In the genomic region with DNA sequence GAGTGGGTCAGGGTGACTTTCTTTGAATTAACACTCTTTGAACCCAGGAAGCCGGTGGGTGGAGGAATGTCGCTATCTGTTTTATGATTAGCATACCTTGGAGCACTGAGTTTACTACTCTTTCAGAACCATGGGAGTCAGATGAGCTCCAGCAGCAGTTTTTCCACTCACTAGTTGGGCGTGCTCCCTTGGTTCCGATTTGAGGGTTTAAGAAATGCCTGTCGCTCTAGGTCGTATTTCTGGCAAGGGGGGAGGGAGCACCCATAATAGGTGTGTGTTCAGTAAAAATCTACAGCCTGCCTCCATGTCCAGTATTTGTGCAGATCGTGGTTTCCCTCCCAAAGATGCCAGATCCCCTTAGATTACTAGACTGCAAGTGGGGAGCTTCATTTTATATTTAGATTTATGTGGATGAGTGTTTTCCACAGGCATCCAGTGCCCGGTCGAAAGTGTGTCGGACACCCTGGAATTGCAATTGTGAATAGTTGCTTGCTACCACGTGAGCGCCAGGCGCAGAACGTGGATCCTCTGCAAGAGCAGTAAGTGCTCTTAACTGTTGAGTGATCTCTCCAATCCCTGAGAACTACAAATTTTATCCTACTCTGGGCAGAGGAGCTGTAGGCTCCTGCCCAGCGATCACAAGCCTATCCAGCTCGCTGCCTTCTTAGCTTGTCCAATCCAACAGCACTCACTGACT, we compare ENCODE assay signal across 8 mouse cellular contexts. TPM values are rescaled to one million over a fixed set of nuclear protein-coding genes. Genes with fewer than 3 reads are reported as not detected.
DNase-seq lines count a peak whose midpoint lies in the region; ATAC-seq and TF ChIP-seq lines count a peak whose summit lies in the region.

No protein-coding gene starts in this region.

- no peaks in the 10 kb centered on the region for H3K9me3 ChIP-seq in forebrain, embryonic 13.5 days (replicated peaks)
- no peaks in the 10 kb centered on the region for H3K9me3 ChIP-seq in limb, embryonic 12.5 days

- peak overlapping the region; percentile 79 for H3K4me2 ChIP-seq in forebrain, embryonic 13.5 days
- peak overlapping the region; percentile 87 for H3K4me2 ChIP-seq in limb, embryonic 12.5 days

- 33% methylated on average over 16 of the region's 16 CpGs for whole genome bisulfite sequencing in spleen, adult 2 months
- WGBS in forebrain, embryonic 13.5 days = 12% methylated on average over 16 of the region's 16 CpGs
- WGBS in limb, embryonic 12.5 days = 9% methylated on average over 16 of the region's 16 CpGs
- WGBS in small intestine, adult 2 months = 12% methylated on average over 16 of the region's 16 CpGs

- TF ChIP-seq POLR2A in spleen, adult 2 months (IDR thresholded peaks at IDR 0.05; ENCODE audit: low read depth, low read length) = no peak
- no peak for TF ChIP-seq POLR2A in small intestine, adult 2 months (IDR thresholded peaks at IDR 0.05; ENCODE audit: low read depth, low read length)

- peak overlapping the region; percentile 76 for H3K4me3 ChIP-seq in spleen, adult 2 months (ENCODE audit: extremely low read depth, insufficient read depth, insufficient read length)
- peak overlapping the region; percentile 86 for H3K4me3 ChIP-seq in forebrain, embryonic 13.5 days
- H3K4me3 ChIP-seq in limb, embryonic 12.5 days (replicated peaks) = peak overlapping the region; percentile 93
- peak overlapping the region; percentile 83 for H3K4me3 ChIP-seq in small intestine, adult 2 months (ENCODE audit: low read depth, low read length)

- 0 out of 2 replicates have a peak overlapping the region, but pooled peaks have one; percentile 3 for H3K27ac ChIP-seq in spleen, adult 2 months (ENCODE audit: insufficient read depth, low read length)
- no peak overlapping the region for H3K27ac ChIP-seq in forebrain, embryonic 13.5 days
- H3K27ac ChIP-seq in limb, embryonic 12.5 days = no peak overlapping the region
- 0 out of 2 replicates have a peak overlapping the region, but pooled peaks have one; percentile 7 for H3K27ac ChIP-seq in small intestine, adult 2 months (ENCODE audit: insufficient read depth, low read depth, low read length)

- ATAC-seq in forebrain, embryonic 13.5 days = no peak
- no peak for ATAC-seq in limb, embryonic 12.5 days (ENCODE audit: insufficient number of reproducible peaks, insufficient read depth, low FRiP score, low TSS enrichment, low read depth)
- ATAC-seq in activated CD4-positive, CD25-positive, alpha-beta regulatory T cell, adult 4 months = no peak

- TF ChIP-seq CTCF in spleen, adult 2 months (IDR thresholded peaks at IDR 0.05; ENCODE audit: extremely low read depth, insufficient read depth, insufficient read length, insufficient replicate concordance) = no peak
- no peak for TF ChIP-seq CTCF in small intestine, adult 2 months (IDR thresholded peaks at IDR 0.05; ENCODE audit: extremely low read depth, insufficient read length, insufficient replicate concordance, low read depth, low read length)

- H3K27me3 ChIP-seq in spleen, adult 2 months (ENCODE audit: control insufficient read depth, insufficient read depth, low read length) = no peaks in the 10 kb centered on the region
- peaks cover 17% of the 10 kb centered on the region for H3K27me3 ChIP-seq in forebrain, embryonic 13.5 days
- H3K27me3 ChIP-seq in limb, embryonic 12.5 days = peaks cover 11% of the 10 kb centered on the region; the same call in 1 of the 2 replicates
- no peaks in the 10 kb centered on the region for H3K27me3 ChIP-seq in small intestine, adult 2 months (ENCODE audit: control insufficient read depth, insufficient read depth, low read length)

- H3K36me3 ChIP-seq in spleen, adult 2 months (ENCODE audit: control insufficient read depth, insufficient read depth, low read length) = peaks cover 20% of the 10 kb centered on the region
- H3K36me3 ChIP-seq in forebrain, embryonic 13.5 days (ENCODE audit: poor library complexity, severe bottlenecking) = peaks cover 22% of the 10 kb centered on the region
- peaks cover 30% of the 10 kb centered on the region for H3K36me3 ChIP-seq in limb, embryonic 12.5 days
- peaks cover 21% of the 10 kb centered on the region for H3K36me3 ChIP-seq in small intestine, adult 2 months (ENCODE audit: control insufficient read depth, insufficient read depth, low read length)

- peaks cover 6% of the 10 kb centered on the region; the same call in 1 of the 2 replicates for H3K4me1 ChIP-seq in spleen, adult 2 months (ENCODE audit: control insufficient read depth, insufficient read depth, insufficient read length)
- H3K4me1 ChIP-seq in forebrain, embryonic 13.5 days = peaks cover 22% of the 10 kb centered on the region
- H3K4me1 ChIP-seq in limb, embryonic 12.5 days (replicated peaks) = peaks cover 13% of the 10 kb centered on the region
- H3K4me1 ChIP-seq in small intestine, adult 2 months (ENCODE audit: control insufficient read depth, insufficient read depth, insufficient read length, low read length) = peaks cover 3% of the 10 kb centered on the region; the same call in 1 of the 2 replicates

- DNase-seq in spleen, adult 2 months (ENCODE audit: low read depth in 1 of 2, low spot score in 2 of 2) = no peak
- no peak for DNase-seq in spleen, postnatal 4 days (ENCODE audit: low spot score in 2 of 2)
- no peak for DNase-seq in frontal cortex, adult 2 months (ENCODE audit: extremely low spot score in 1 of 2, low spot score in 1 of 2)
- no peak for DNase-seq in adrenal gland, postnatal 10 days

- peak overlapping the region; percentile 91 for H3K9ac ChIP-seq in forebrain, embryonic 13.5 days
- H3K9ac ChIP-seq in limb, embryonic 12.5 days (replicated peaks) = peak overlapping the region; percentile 93; the same call in 1 of the 2 replicates

RNA-seq across cellular contexts. Expression of a gene that starts 0.5 kb away (rescaled TPM):
- 16.6 and 17.5 TPM in 2 replicates for polyA plus RNA-seq in spleen, adult 2 months (2012; rRNA removed)
- polyA plus RNA-seq in forebrain, embryonic 13.5 days (2015; fragmentation: Nextera tagmentation; extraction: Ambion mirVana) = 101 and 112 TPM in 2 replicates
- polyA plus RNA-seq in limb, embryonic 12.5 days (2016; fragmentation: Nextera tagmentation; extraction: Ambion mirVana) = 140 and 144 TPM in 2 replicates
- polyA plus RNA-seq in small intestine, adult 2 months (2012; rRNA removed) = 11.7 and 16.1 TPM in 2 replicates
- 40.7 and 46.6 TPM in 2 replicates for polyA plus RNA-seq in frontal cortex, adult 2 months (2012; rRNA removed)
- total RNA-seq in adrenal gland, postnatal 10 days (2021) = 10 to 100 TPM; 56.6 to 61.4 TPM
- polyA plus RNA-seq in activated CD4-positive, CD25-positive, alpha-beta regulatory T cell, adult 4 months (2017; shearing (Covaris generic)) = 10 to 100 TPM; 13.7 to 14.5 TPM

RNA-seq across cellular contexts. Expression of a gene that starts 18.7 kb away (rescaled TPM):
- polyA plus RNA-seq in spleen, adult 2 months (2012; rRNA removed) = 25.0 and 30.8 TPM in 2 replicates
- 31.4 and 35.4 TPM in 2 replicates for polyA plus RNA-seq in forebrain, embryonic 13.5 days (2015; fragmentation: Nextera tagmentation; extraction: Ambion mirVana)
- 27.8 and 35.3 TPM in 2 replicates for polyA plus RNA-seq in limb, embryonic 12.5 days (2016; fragmentation: Nextera tagmentation; extraction: Ambion mirVana)
- 33.8 and 52.4 TPM in 2 replicates for polyA plus RNA-seq in small intestine, adult 2 months (2012; rRNA removed)
- 50.7 and 54.1 TPM in 2 replicates for polyA plus RNA-seq in frontal cortex, adult 2 months (2012; rRNA removed)
- 10 to 100 TPM; 38.9 to 43.5 TPM for total RNA-seq in adrenal gland, postnatal 10 days (2021)
- polyA plus RNA-seq in activated CD4-positive, CD25-positive, alpha-beta regulatory T cell, adult 4 months (2017; shearing (Covaris generic)) = 10 to 100 TPM; 13.2 to 13.7 TPM

RNA-seq across cellular contexts. Expression of a gene that starts 37.1 kb away (rescaled TPM):
- polyA plus RNA-seq in spleen, adult 2 months (2012; rRNA removed) = 241 and 277 TPM in 2 replicates
- polyA plus RNA-seq in forebrain, embryonic 13.5 days (2015; fragmentation: Nextera tagmentation; extraction: Ambion mirVana) = 970 and 989 TPM in 2 replicates
- 616 and 634 TPM in 2 replicates for polyA plus RNA-seq in limb, embryonic 12.5 days (2016; fragmentation: Nextera tagmentation; extraction: Ambion mirVana)
- 177 and 508 TPM in 2 replicates for polyA plus RNA-seq in small intestine, adult 2 months (2012; rRNA removed)
- polyA plus RNA-seq in frontal cortex, adult 2 months (2012; rRNA removed) = 1,374 and 1,412 TPM in 2 replicates
- total RNA-seq in adrenal gland, postnatal 10 days (2021) = 100 to 1,000 TPM; 277 to 296 TPM
- polyA plus RNA-seq in activated CD4-positive, CD25-positive, alpha-beta regulatory T cell, adult 4 months (2017; shearing (Covaris generic)) = 100 to 1,000 TPM; 467 to 550 TPM

RNA-seq across cellular contexts. Expression of a gene that starts 50.2 kb away (rescaled TPM):
- polyA plus RNA-seq in spleen, adult 2 months (2012; rRNA removed) = 27.3 and 32.6 TPM in 2 replicates
- 75.3 TPM in 2 replicates for polyA plus RNA-seq in forebrain, embryonic 13.5 days (2015; fragmentation: Nextera tagmentation; extraction: Ambion mirVana)
- 68.9 and 69.8 TPM in 2 replicates for polyA plus RNA-seq in limb, embryonic 12.5 days (2016; fragmentation: Nextera tagmentation; extraction: Ambion mirVana)
- polyA plus RNA-seq in small intestine, adult 2 months (2012; rRNA removed) = 10.0 and 15.0 TPM in 2 replicates
- polyA plus RNA-seq in frontal cortex, adult 2 months (2012; rRNA removed) = 72.5 and 86.0 TPM in 2 replicates
- total RNA-seq in adrenal gland, postnatal 10 days (2021) = 10 to 100 TPM; 71.2 to 78.8 TPM
- 10 to 100 TPM; 49.5 to 57.2 TPM for polyA plus RNA-seq in activated CD4-positive, CD25-positive, alpha-beta regulatory T cell, adult 4 months (2017; shearing (Covaris generic))

Comparison
In these comparisons a context has a peak if more than half of its experiments do, and no peak if none do; other contexts are left out.
1. H3K27ac ChIP-seq: peak in spleen, adult 2 months (single experiment) and small intestine, adult 2 months (single experiment); none in forebrain, embryonic 13.5 days (single experiment) and limb, embryonic 12.5 days (single experiment).
2. Peak in every context shown above with its lines, with median percentiles within 50 percentile points of each other: H3K4me3 ChIP-seq.